ENCODE assay signal across 14 mouse cellular contexts in genomic region chr8:83141358-83141757, GRCm38 (mm10). TPM values are rescaled to one million over a fixed set of nuclear protein-coding genes. Genes with fewer than 3 reads are reported as not detected.
DNase-seq lines count a peak whose midpoint lies in the region; ATAC-seq lines count a peak whose summit lies in the region.
"Had no signal": no experiment of that assay in that cellular context is flagged by ENCODE, and none has a peak within 500 bp of the region (broad histone marks: within the 10 kb centered on the region; RNA-seq: fewer than 3 reads in every experiment).

No protein-coding gene starts in this region.

- peak; percentile 79 for ATAC-seq in common myeloid progenitor, adult 5-6 weeks (replicated peaks; ENCODE audit: low read depth, poor library complexity, severe bottlenecking)
- no peak for ATAC-seq in erythroid progenitor cell, adult 5-6 weeks (replicated peaks; ENCODE audit: low FRiP score, poor library complexity, severe bottlenecking)

- DNase-seq in layer of hippocampus, adult 11-12 months (ENCODE audit: low spot score), result peak; percentile 29
- no peak for DNase-seq in layer of hippocampus, postnatal 36 days
- peak; percentile 62 for DNase-seq in 416B (ENCODE audit: low read depth)
- DNase-seq in lung, postnatal 4 days, result peak; percentile 42 to 46
- DNase-seq in adrenal gland, adult 8-10 months, result no peak
- no peak for DNase-seq in right cerebral cortex, adult 18-20 months
- DNase-seq: cerebellum, postnatal 14 days; kidney, adult 8-10 months; left cerebral cortex, postnatal 4 days; thymus, postnatal 14 days had no signal

RNA-seq across cellular contexts. Expression of gene Tbc1d9, which starts 23.8 kb away (rescaled TPM):
- total RNA-seq in layer of hippocampus, postnatal 36 days (2021), result 10 to 100 TPM; 65.0 to 65.7 TPM
- 2.3 and 7.2 TPM in 2 replicates for total RNA-seq in common myeloid progenitor, adult 5-6 weeks (2017)
- 10 to 100 TPM; 10.1 to 24.2 (median 16.8) TPM for total RNA-seq in adrenal gland, adult 8-10 months (2022)
- 1.4 and 4.2 TPM in 2 replicates for total RNA-seq in erythroid progenitor cell, adult 5-6 weeks (2015; ENCODE audit: low replicate concordance)
- 3.1 and 8.3 TPM in 2 replicates for total RNA-seq in erythroid progenitor cell, adult 5-6 weeks (2017; ENCODE audit: low replicate concordance)
- total RNA-seq: MEL had no signal

RNA-seq across cellular contexts. Expression of gene Gm10645, which starts 24.6 kb away (rescaled TPM):
- total RNA-seq in layer of hippocampus, postnatal 36 days (2021), result under 1 TPM; 0.75 to 0.83 TPM
- not detected in 2 replicates for total RNA-seq in common myeloid progenitor, adult 5-6 weeks (2017)
- total RNA-seq in adrenal gland, adult 8-10 months (2022), result 1 to 10 TPM in 1 of 4 experiments, under 1 TPM in 3; 0.38 to 1.6 (median 0.81) TPM
- total RNA-seq in erythroid progenitor cell, adult 5-6 weeks (2015; ENCODE audit: low replicate concordance), result not detected in 2 replicates
- total RNA-seq in erythroid progenitor cell, adult 5-6 weeks (2017; ENCODE audit: low replicate concordance), result not detected in 2 replicates
- total RNA-seq: gastrocnemius, adult 18-20 months; MEL had no signal

Comparison
In these comparisons a context has a peak if more than half of its experiments do, and no peak if none do; other contexts are left out.
1. DNase-seq: peak in layer of hippocampus, adult 11-12 months (single experiment), 416B (single experiment) and lung, postnatal 4 days (2 of 2); none in layer of hippocampus, postnatal 36 days (0 of 2), adrenal gland, adult 8-10 months (single experiment) and right cerebral cortex, adult 18-20 months (single experiment).